ENCODE assay signal across 8 mouse cellular contexts in the genomic region with DNA sequence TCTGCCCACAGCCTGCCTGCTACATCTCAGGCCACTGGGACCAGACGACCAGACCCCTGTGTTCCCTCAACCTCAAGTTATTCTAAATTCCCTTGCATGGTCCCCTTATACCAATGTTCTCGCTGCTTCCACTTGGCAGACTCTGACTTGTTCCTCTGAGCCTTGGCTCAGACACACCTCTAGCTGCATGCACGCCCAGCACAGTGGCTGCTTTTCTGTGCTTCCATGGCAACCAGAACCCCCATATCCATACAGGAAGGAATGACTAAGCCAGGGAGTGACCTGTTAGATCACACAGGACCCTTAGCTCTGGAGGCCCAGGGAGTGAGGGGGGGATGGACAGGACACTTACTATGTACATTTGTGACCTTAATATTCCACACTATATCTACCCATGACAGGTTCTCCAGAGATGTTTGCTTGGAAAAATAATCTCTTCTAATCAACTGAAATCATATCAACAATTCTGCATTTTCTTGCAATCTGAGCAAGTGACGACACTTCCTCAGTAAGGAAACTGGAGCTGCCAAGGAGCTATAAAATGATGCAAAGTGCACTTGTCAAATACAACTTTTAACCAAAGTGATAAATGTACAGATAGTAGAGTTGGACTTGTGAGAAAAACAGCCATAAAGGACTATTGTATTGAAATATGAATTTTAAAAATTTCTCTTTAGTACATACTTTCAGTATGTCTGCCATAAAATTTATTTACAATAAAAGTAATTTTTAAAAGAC. TPM values are rescaled to one million over a fixed set of nuclear protein-coding genes. Genes with fewer than 3 reads are reported as not detected.
DNase-seq lines count a peak whose midpoint lies in the region; ATAC-seq and TF ChIP-seq lines count a peak whose summit lies in the region.

No protein-coding gene starts in this region.

- no peak overlapping the region for H3K9ac ChIP-seq in kidney, embryonic 16.5 days (replicated peaks; ENCODE audit: low read length)
- no peak overlapping the region for H3K9ac ChIP-seq in kidney, embryonic 15.5 days
- no peak overlapping the region for H3K9ac ChIP-seq in forebrain, postnatal 0 days
- H3K9ac ChIP-seq in liver, embryonic 11.5 days (ENCODE audit: low read depth, low read length), result no peak overlapping the region

- peak; percentile 73 for ATAC-seq in kidney, embryonic 16.5 days (ENCODE audit: low FRiP score, low TSS enrichment)
- ATAC-seq in kidney, embryonic 15.5 days (replicated peaks; ENCODE audit: low FRiP score), result no peak; the same call in 1 of the 2 replicates
- ATAC-seq in forebrain, postnatal 0 days, result peak; percentile 77
- ATAC-seq in liver, embryonic 11.5 days (replicated peaks; ENCODE audit: low FRiP score), result no peak

- DNase-seq in adrenal gland, postnatal 14 days, result peak; percentile 20
- DNase-seq in forebrain, postnatal 0 days, result no peak
- peak; percentile 18 to 35 for DNase-seq in kidney, postnatal 4 days
- no peak for DNase-seq in cerebellum, adult 11 months
- DNase-seq in liver, embryonic 11.5 days (ENCODE audit: low spot score), result no peak
- DNase-seq in urinary bladder, adult 2 months (ENCODE audit: low spot score), result no peak

- no peaks in the 10 kb centered on the region for H3K4me1 ChIP-seq in kidney, embryonic 16.5 days (ENCODE audit: insufficient read depth, low read length)
- H3K4me1 ChIP-seq in kidney, embryonic 15.5 days, result peaks cover 4% of the 10 kb centered on the region; the same call in 1 of the 2 replicates
- H3K4me1 ChIP-seq in forebrain, postnatal 0 days (ENCODE audit: insufficient read depth), result no peaks in the 10 kb centered on the region; the same call in 1 of the 2 replicates
- H3K4me1 ChIP-seq in liver, embryonic 11.5 days (replicated peaks; ENCODE audit: control insufficient read depth, insufficient read depth, low read length), result peaks cover 21% of the 10 kb centered on the region

- H3K9me3 ChIP-seq in kidney, embryonic 16.5 days (ENCODE audit: low read length), result no peaks in the 10 kb centered on the region
- no peaks in the 10 kb centered on the region for H3K9me3 ChIP-seq in kidney, embryonic 15.5 days (replicated peaks)
- no peaks in the 10 kb centered on the region for H3K9me3 ChIP-seq in forebrain, postnatal 0 days (ENCODE audit: low read length)
- no peaks in the 10 kb centered on the region for H3K9me3 ChIP-seq in liver, embryonic 11.5 days (ENCODE audit: control insufficient read depth, low read length)

- H3K4me2 ChIP-seq in kidney, embryonic 16.5 days (replicated peaks; ENCODE audit: low read depth, low read length), result no peak overlapping the region
- no peak overlapping the region for H3K4me2 ChIP-seq in kidney, embryonic 15.5 days
- H3K4me2 ChIP-seq in forebrain, postnatal 0 days (ENCODE audit: low read depth), result no peak overlapping the region
- H3K4me2 ChIP-seq in liver, embryonic 11.5 days, result no peak overlapping the region

- TF ChIP-seq CTCF in forebrain, postnatal 0 days (IDR thresholded peaks at IDR 0.05; ENCODE audit: low read depth), result no peak

- WGBS in kidney, embryonic 16.5 days, result 54% methylated on average over 4 of the region's 4 CpGs
- 46% methylated on average over 4 of the region's 4 CpGs for WGBS in kidney, embryonic 15.5 days
- WGBS in forebrain, postnatal 0 days, result 28% methylated on average over 4 of the region's 4 CpGs
- WGBS in liver, embryonic 11.5 days, result 66% methylated on average over 4 of the region's 4 CpGs

- H3K4me3 ChIP-seq in kidney, embryonic 16.5 days (ENCODE audit: low read length), result no peak overlapping the region
- no peak overlapping the region for H3K4me3 ChIP-seq in kidney, embryonic 15.5 days (replicated peaks)
- H3K4me3 ChIP-seq in forebrain, postnatal 0 days (ENCODE audit: low read depth, low read length), result no peak overlapping the region
- H3K4me3 ChIP-seq in liver, embryonic 11.5 days (ENCODE audit: low read depth, low read length), result no peak overlapping the region

- no peaks in the 10 kb centered on the region for H3K27me3 ChIP-seq in kidney, embryonic 16.5 days (ENCODE audit: insufficient read depth, low read length)
- no peaks in the 10 kb centered on the region for H3K27me3 ChIP-seq in kidney, embryonic 15.5 days
- H3K27me3 ChIP-seq in forebrain, postnatal 0 days (ENCODE audit: insufficient read depth, low read length), result no peaks in the 10 kb centered on the region
- no peaks in the 10 kb centered on the region for H3K27me3 ChIP-seq in liver, embryonic 11.5 days (replicated peaks; ENCODE audit: control insufficient read depth, insufficient read depth, low read length)

- H3K36me3 ChIP-seq in kidney, embryonic 16.5 days (ENCODE audit: insufficient read depth, low read length), result peaks cover 9% of the 10 kb centered on the region; the same call in 1 of the 2 replicates
- peaks cover 14% of the 10 kb centered on the region; the same call in 1 of the 2 replicates for H3K36me3 ChIP-seq in kidney, embryonic 15.5 days
- no peaks in the 10 kb centered on the region for H3K36me3 ChIP-seq in forebrain, postnatal 0 days (ENCODE audit: insufficient read depth)
- H3K36me3 ChIP-seq in liver, embryonic 11.5 days (ENCODE audit: control insufficient read depth, insufficient read depth, low read length), result 0 out of 2 replicates have a peak, but pooled peaks cover 2% of the 10 kb centered on the region

- 0 out of 2 replicates have a peak overlapping the region, but pooled peaks have one; percentile 38 for H3K27ac ChIP-seq in kidney, embryonic 16.5 days (ENCODE audit: low read length)
- no peak overlapping the region for H3K27ac ChIP-seq in kidney, embryonic 15.5 days
- no peak overlapping the region for H3K27ac ChIP-seq in forebrain, postnatal 0 days (ENCODE audit: low read depth, low read length)
- no peak overlapping the region for H3K27ac ChIP-seq in liver, embryonic 11.5 days (ENCODE audit: low read depth, low read length)

RNA-seq across cellular contexts. Expression of gene Asah2, which starts 29.0 kb away (rescaled TPM):
- polyA plus RNA-seq in kidney, embryonic 16.5 days (2015; fragmentation: Nextera tagmentation; extraction: Ambion mirVana), result 2.0 and 2.7 TPM in 2 replicates
- polyA plus RNA-seq in kidney, embryonic 15.5 days (2015; fragmentation: Nextera tagmentation; extraction: Ambion mirVana), result 1.7 and 1.9 TPM in 2 replicates
- total RNA-seq in adrenal gland, postnatal 14 days (2021), result 17.8 and 20.2 TPM in 2 replicates
- total RNA-seq in forebrain, postnatal 0 days (2014; rRNA removed), result 2.4 and 2.6 TPM in 2 replicates
- polyA plus RNA-seq in forebrain, postnatal 0 days (2015; fragmentation: Nextera tagmentation; extraction: Ambion mirVana), result 0.18 and 0.44 TPM in 2 replicates
- polyA plus RNA-seq in liver, embryonic 11.5 days (2014; fragmentation: Nextera tagmentation; extraction: Ambion mirVana), result 0.61 and 1.0 TPM in 2 replicates
- 11.0 and 13.3 TPM in 2 replicates for polyA plus RNA-seq in urinary bladder, adult 2 months (2012; rRNA removed)

Comparison
In these comparisons a context has a peak if more than half of its experiments do, and no peak if none do; other contexts are left out.
1. ATAC-seq: peak in kidney, embryonic 16.5 days (single experiment) and forebrain, postnatal 0 days (single experiment); none in kidney, embryonic 15.5 days (single experiment) and liver, embryonic 11.5 days (single experiment).
2. DNase-seq: peak in adrenal gland, postnatal 14 days (single experiment) and kidney, postnatal 4 days (2 of 2); none in forebrain, postnatal 0 days (single experiment), cerebellum, adult 11 months (single experiment), liver, embryonic 11.5 days (single experiment) and urinary bladder, adult 2 months (single experiment).